Mouse (Mus musculus) forebrain, postnatal 0 days (tissue): ENCODE data around the gene Sufu. TPM values are rescaled to one million over a fixed set of nuclear protein-coding genes. Genes with fewer than 3 reads are reported as not detected.

Experiments used
- ATAC-seq: fragments of 200-750 bp; cut with Nextera tagmentation; 2 replicates; pipeline ENCODE4 v1.8.0; 2017; ENCODE audit warnings: mild to moderate bottlenecking, moderate library complexity
- DNase-seq: peaks from one replicate; pipeline ENCODE4 v3.0.0-alpha.2; 2015
- H3K27ac ChIP-seq: fragments of 300-500 bp; sonication (generic); 2 replicates; pipeline ENCODE4 v1.5.1; 2014; ENCODE audit warnings: low read depth, mild to moderate bottlenecking, antibody characterized with exemption, low read length, moderate library complexity, mixed read lengths
- H3K27me3 ChIP-seq: fragments of 300-500 bp; sonication (generic); 2 replicates; pipeline ENCODE4 v1.6.1; 2014; ENCODE audit warnings: mild to moderate bottlenecking, low read length, mixed read lengths; ENCODE audit not compliant: insufficient read depth
- H3K36me3 ChIP-seq: fragments of 300-500 bp; sonication (generic); 2 replicates; pipeline ENCODE4 v1.6.1; 2014; ENCODE audit warnings: mild to moderate bottlenecking, moderate library complexity; ENCODE audit not compliant: insufficient read depth
- H3K4me1 ChIP-seq: fragments of 300-500 bp; sonication (generic); 2 replicates; pipeline ENCODE4 v1.6.1; 2014; ENCODE audit warnings: antibody characterized with exemption; ENCODE audit not compliant: insufficient read depth
- H3K4me2 ChIP-seq: fragments of 300-500 bp; sonication (generic); 2 replicates; pipeline ENCODE4 v1.6.1; 2014; ENCODE audit warnings: low read depth, mild to moderate bottlenecking, moderate library complexity
- H3K4me3 ChIP-seq: fragments of 300-500 bp; sonication (generic); 2 replicates; pipeline ENCODE4 v1.5.1; 2014; ENCODE audit warnings: low read depth, low read length, mixed read lengths
- H3K9ac ChIP-seq: fragments of 300-500 bp; sonication (generic); 2 replicates; pipeline ENCODE4 v1.6.1; 2014; ENCODE audit warnings: mild to moderate bottlenecking
- H3K9me3 ChIP-seq: fragments of 300-500 bp; sonication (generic); 2 replicates; pipeline ENCODE4 v1.6.1; 2016; ENCODE audit warnings: low read length
- CTCF ChIP-seq: sonication (generic); IDR thresholded peaks from 2 replicates; pipeline ENCODE4 v1.5.1; 2016; ENCODE audit warnings: antibody characterized with exemption, control low read depth, low read depth
- WGBS: fragments of 180-500 bp; shearing (Covaris S2); extraction: QIAGEN DNeasy Blood & Tissue Kit; methylation state at CpG from one replicate; pipeline ENCODE4 v1.1.7; 2014; 5-methylcytosine and 5-hydroxymethylcytosine counted together
- polyA plus RNA-seq: library from polyadenylated mRNA; unstranded; fragments of >200 nt; fragmentation: Nextera tagmentation; extraction: Ambion mirVana; gene quantifications from 2 replicates; pipeline ENCODE4 v1.2.1, GENCODE M21; 2015
- total RNA-seq: library from RNA; depleted of rRNA; stranded (reverse); fragments of >200 nt; gene quantifications from 2 replicates; pipeline ENCODE4 v1.2.3, GENCODE M21; 2014

Gene Sufu
- total and polyA plus RNA-seq, 2 experiments from 2014 or later = 13.1 to 17.7 TPM

- no peaks in the 10 kb centered on the region for H3K27me3 ChIP-seq
- 80% methylated on average over 20 of the region's 20 CpGs for WGBS
- no peak overlapping the region for H3K4me2 ChIP-seq
- H3K9me3 ChIP-seq = no peaks in the 10 kb centered on the region
- H3K4me3 ChIP-seq = no peak overlapping the region
- ATAC-seq (no peak), DNase-seq (no peak)
- H3K27ac ChIP-seq = peak overlapping the region; percentile 50; the same call in 1 of the 2 replicates
- no peak overlapping the region for H3K9ac ChIP-seq
- peaks cover 25% of the 10 kb centered on the region for H3K36me3 ChIP-seq
- no peaks in the 10 kb centered on the region for H3K4me1 ChIP-seq
- TF ChIP-seq CTCF = no peak
These were observed 57.6 kb downstream of the Sufu start for GRCm38 (mm10) chr19:46454126-46454880.

- peak overlapping the region; percentile 50; the same call in 1 of the 2 replicates for H3K27ac ChIP-seq
These were observed 58.3 kb downstream of the Sufu start for GRCm38 (mm10) chr19:46455032-46455431.

GRCm38 (mm10) chr19:46455556-46455955 is 58.9 kb downstream of the Sufu start:
- no peaks in the 10 kb centered on the region for H3K27me3 ChIP-seq
- no peaks in the 10 kb centered on the region for H3K9me3 ChIP-seq
- DNase-seq = no peak
- H3K4me3 ChIP-seq = no peak overlapping the region
- no peak overlapping the region for H3K27ac ChIP-seq
- H3K36me3 ChIP-seq = peaks cover 25% of the 10 kb centered on the region
- 96% methylated on average over 8 of the region's 8 CpGs for WGBS
- TF ChIP-seq CTCF = no peak
- H3K4me1 ChIP-seq = no peaks in the 10 kb centered on the region
- ATAC-seq = no peak
- no peak overlapping the region for H3K9ac ChIP-seq
- H3K4me2 ChIP-seq = no peak overlapping the region

More at GRCm38 (mm10) chr19:46455032-46455431, 58.3 kb downstream of the Sufu start:
- Histone ChIP-seq H3K27me3 (no peaks in the 10 kb centered on the region), H3K9ac (no peak overlapping the region), H3K4me2 (no peak overlapping the region), H3K9me3 (no peaks in the 10 kb centered on the region), H3K4me1 (no peaks in the 10 kb centered on the region), H3K4me3 (no peak overlapping the region), H3K36me3 (peaks cover 25% of the 10 kb centered on the region)
- no peak for TF ChIP-seq CTCF
- DNase-seq (no peak), ATAC-seq (no peak)
- 70% methylated on average over 1 of the region's 1 CpGs for WGBS

- H3K36me3 ChIP-seq = peaks cover 25% of the 10 kb centered on the region
- H3K9me3 ChIP-seq = no peaks in the 10 kb centered on the region
- DNase-seq (no peak), ATAC-seq (no peak)
- H3K27me3 ChIP-seq = no peaks in the 10 kb centered on the region
- H3K27ac ChIP-seq = no peak overlapping the region
- H3K4me2 ChIP-seq = no peak overlapping the region
- H3K4me1 ChIP-seq = no peaks in the 10 kb centered on the region
- TF ChIP-seq CTCF = no peak
- H3K4me3 ChIP-seq = no peak overlapping the region
- 91% methylated on average over 5 of the region's 5 CpGs for WGBS
- H3K9ac ChIP-seq = no peak overlapping the region
These were observed 59.5 kb downstream of the Sufu start for GRCm38 (mm10) chr19:46456018-46456735.

GRCm38 (mm10) chr19:46457798-46458197 is 61.1 kb downstream of the Sufu start:
- H3K36me3 ChIP-seq = peaks cover 29% of the 10 kb centered on the region
- H3K27me3 ChIP-seq = no peaks in the 10 kb centered on the region
- no peak overlapping the region for H3K4me3 ChIP-seq
- H3K4me1 ChIP-seq = no peaks in the 10 kb centered on the region
- H3K27ac ChIP-seq = no peak overlapping the region
- TF ChIP-seq CTCF = no peak
- H3K9ac ChIP-seq = no peak overlapping the region
- no peaks in the 10 kb centered on the region for H3K9me3 ChIP-seq
- WGBS = 84% methylated on average over 5 of the region's 5 CpGs
- ATAC-seq = no peak
- H3K4me2 ChIP-seq = no peak overlapping the region
- no peak for DNase-seq

- Histone ChIP-seq H3K4me2 (no peak overlapping the region), H3K27ac (no peak overlapping the region), H3K9me3 (no peaks in the 10 kb centered on the region), H3K4me3 (no peak overlapping the region), H3K27me3 (no peaks in the 10 kb centered on the region), H3K36me3 (peaks cover 21% of the 10 kb centered on the region), H3K4me1 (no peaks in the 10 kb centered on the region), H3K9ac (no peak overlapping the region)
- no peak for TF ChIP-seq CTCF
- no peak for ATAC-seq
- WGBS = 82% methylated on average over 10 of the region's 10 CpGs
- no peak for DNase-seq
These were observed 62.6 kb downstream of the Sufu start for GRCm38 (mm10) chr19:46459256-46459655.

- ATAC-seq (no peak), DNase-seq (no peak)
- Histone ChIP-seq H3K4me3 (no peak overlapping the region), H3K4me1 (no peaks in the 10 kb centered on the region), H3K9ac (no peak overlapping the region), H3K27me3 (no peaks in the 10 kb centered on the region), H3K9me3 (no peaks in the 10 kb centered on the region), H3K27ac (no peak overlapping the region), H3K36me3 (peaks cover 15% of the 10 kb centered on the region), H3K4me2 (no peak overlapping the region)
- no peak for TF ChIP-seq CTCF
- WGBS = 84% methylated on average over 2 of the region's 2 CpGs
These were observed 63.2 kb downstream of the Sufu start for GRCm38 (mm10) chr19:46459889-46460288.
